Mouse (Mus musculus) kidney, postnatal 36 days (tissue): Measurements from ENCODE around the gene Uri1.
A peak's percentile ranks its signal among the peaks of the same experiment; 100 is the strongest.

ENCODE experiments used
- DNase-seq, 2 experiments: peaks; one replicate each; pipeline ENCODE4 v3.0.0; 2021 to 2022; ENCODE audit warnings: mixed read lengths in 2 of 2

Gene Uri1

DNA sequence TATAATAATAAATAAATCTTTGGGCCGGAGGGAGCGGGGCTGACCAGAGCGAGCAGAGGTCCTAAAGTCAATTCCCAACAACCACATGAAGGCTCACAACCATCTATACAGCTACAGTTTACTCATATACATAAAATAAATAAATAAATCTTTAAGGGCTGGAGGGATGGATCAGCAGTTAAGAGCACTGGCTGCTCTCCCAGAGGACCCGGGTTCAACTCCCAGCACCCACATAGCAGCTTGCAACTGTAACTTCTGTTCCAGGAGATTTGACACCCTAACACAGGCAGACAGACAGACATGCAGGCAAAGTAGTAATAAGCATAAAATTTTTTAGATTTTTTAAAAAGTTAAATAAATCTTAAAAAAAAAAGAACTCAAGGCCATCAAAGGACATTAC lies 10.5 kb downstream of the Uri1 start:
- no peak for DNase-seq

DNA sequence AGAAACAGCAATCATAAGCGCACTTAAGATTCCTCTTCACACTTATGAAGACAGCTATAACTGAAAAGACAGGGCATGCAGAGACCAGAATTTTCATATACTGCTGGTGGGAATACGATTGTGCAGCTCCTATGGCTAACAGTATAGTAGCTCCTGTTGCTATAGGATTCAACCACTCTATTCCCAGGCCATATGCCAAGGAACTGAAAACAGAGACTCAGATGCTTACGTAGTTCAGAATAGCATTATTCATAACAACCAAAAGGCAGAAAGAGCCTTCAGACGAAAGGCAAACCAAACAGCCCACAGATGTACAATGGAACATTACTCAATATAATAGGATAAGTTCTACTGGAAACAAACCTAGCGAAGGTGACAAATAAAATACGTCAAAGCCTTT lies 15.0 kb downstream of the Uri1 start:
- no peak for DNase-seq

DNA sequence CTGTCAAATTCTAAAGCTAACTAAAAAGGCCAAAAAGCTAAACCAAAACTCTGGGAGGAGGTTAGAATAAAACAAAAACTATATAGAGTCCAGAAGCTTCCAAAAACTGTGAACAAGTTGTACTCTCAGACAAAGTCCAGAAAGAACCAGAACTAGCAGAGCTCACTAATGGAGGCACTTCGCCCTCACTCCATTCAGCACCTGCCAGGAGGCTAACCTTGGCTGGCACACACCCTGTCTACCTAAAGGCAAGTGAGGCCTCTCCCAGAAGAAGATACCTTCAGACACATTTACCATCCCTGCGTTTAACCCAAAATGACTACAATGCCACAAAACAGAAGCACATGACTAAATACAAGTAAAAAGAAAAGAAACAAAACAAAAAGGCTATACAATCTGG lies 20.9 kb downstream of the Uri1 start:
- peak; percentile 63 to 66 for DNase-seq

DNA sequence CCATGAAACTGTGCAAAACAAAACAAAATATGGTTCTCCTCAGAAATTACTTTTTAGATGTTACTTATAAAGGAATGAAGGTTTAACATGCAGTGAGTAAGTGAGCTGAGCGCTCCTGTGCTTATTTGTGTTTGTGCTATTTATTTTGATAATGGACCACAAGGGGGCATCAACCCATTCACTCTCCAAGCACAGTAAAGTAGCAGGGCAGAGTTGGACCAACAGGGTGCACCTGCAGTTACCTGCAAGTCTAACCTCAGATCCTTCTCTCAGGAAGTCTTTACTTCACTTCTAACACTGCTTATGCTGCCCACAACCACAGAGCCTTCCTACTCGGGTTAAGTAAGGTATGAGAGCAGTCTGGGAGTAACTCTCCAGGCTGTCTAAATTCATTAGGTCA lies 23.7 kb downstream of the Uri1 start:
- DNase-seq = peak; percentile 20 to 46

DNA sequence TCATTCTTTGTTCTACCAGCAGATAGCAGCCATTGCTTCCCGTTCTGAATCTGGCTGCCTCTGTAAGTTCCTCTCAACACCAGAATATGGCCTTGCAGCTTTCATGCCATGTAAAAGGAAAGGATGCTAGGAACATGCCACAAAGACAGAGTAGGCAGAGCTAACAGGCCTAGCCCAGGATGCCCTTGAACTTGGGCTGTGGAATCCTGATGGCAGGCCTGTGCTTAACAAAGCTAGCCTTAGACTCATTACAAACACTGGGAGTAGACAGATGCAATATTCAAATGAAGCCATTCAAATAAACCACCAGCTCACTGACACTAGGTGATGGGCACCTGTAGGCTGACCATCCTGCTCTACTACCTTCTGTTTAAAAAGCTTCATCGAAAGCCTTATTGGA lies 30.5 kb downstream of the Uri1 start:
- DNase-seq = no peak

DNA sequence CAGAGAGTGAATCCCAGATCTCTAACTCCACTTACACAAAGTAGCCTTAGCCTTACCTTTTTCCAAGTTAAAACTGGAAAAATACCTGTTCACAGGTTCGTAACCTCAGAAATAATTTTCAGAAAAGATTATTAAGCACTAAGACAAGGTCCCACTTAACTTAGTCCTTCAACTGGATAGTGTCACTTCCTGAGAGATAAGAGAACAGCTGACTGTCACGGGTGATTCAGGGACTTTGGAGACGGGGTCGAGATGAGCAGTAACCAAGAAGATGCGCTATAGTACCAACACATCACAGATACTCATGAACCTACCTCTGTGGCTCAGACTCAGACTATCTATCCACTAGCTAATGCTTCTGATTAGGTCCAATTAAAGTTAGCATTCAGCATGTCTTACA lies 38.5 kb downstream of the Uri1 start:
- DNase-seq = no peak

DNA sequence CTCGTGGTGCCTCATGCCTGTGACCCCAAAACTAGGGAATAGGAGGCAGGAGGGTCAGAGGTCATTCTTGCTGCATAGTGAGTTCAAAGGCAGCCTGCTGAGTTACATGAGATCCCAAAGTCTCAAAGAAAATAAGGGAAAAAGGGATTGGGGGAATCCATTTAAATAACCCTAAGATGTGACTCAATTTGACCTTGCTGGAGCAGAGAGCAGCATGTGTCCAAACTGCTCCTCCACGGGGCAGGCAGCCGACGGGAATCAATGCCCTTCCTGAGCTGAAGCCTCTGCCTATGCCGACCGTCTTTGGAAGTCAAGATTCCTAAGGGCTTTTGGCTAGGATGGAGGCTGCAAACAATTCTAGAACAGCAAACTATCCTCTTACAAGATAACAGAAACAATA lies 39.9 kb downstream of the Uri1 start:
- no peak for DNase-seq

DNA sequence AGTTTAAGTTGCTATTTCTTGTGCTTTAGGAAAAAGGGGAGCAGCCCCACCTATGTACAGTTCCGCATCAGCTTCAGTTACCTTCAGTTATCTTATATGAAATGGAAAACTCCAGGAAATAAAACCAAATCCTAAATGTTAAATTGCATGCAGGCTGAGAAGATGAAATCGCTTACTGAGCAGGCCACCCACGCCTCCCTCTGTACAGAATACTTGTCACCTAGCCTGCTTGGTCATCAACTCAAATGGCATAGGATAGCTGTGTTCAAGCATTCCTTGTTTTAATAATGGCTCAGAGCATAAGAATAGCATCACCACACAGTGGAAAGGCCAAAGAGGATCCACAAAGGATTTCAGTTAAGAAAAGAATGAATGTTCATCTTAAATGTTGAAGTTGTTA lies 43.6 kb downstream of the Uri1 start:
- DNase-seq = no peak

DNA sequence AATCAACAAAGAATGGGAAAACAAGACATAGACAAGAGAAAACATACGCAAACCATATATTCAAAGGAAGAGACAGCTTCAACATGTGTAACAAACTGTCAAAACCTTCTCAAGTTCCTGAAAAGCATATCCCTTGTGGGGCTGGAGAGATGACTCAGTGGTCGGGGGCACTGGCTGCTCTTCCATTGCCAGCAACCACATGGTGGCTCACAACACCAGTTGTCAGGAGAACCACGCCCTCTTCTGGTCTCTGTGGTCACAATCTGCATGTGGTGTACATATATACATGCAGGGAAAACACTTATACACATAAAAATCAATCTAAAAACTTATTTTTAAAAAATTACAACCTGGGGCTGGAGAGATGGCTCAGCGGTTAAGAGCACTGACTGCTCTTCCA lies 44.9 kb downstream of the Uri1 start:
- DNase-seq = no peak

DNA sequence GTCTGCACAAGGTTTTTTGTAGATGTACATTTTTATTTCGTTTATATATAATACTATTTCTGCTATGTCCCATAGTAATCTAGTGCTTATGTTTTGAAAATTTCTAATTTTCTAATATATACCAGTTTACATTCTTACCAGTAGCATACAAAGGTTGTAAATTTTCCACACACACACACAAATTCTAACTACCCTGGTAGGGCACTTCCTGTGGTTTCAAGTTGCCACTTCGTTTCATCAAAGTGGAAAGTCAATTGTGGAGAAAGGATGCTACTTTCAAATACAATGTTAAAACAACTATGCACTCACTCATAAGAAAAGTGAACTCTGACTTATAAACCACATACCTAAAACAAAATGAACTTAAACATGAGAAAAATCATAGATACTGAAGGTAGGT lies 45.7 kb downstream of the Uri1 start:
- no peak for DNase-seq

DNA sequence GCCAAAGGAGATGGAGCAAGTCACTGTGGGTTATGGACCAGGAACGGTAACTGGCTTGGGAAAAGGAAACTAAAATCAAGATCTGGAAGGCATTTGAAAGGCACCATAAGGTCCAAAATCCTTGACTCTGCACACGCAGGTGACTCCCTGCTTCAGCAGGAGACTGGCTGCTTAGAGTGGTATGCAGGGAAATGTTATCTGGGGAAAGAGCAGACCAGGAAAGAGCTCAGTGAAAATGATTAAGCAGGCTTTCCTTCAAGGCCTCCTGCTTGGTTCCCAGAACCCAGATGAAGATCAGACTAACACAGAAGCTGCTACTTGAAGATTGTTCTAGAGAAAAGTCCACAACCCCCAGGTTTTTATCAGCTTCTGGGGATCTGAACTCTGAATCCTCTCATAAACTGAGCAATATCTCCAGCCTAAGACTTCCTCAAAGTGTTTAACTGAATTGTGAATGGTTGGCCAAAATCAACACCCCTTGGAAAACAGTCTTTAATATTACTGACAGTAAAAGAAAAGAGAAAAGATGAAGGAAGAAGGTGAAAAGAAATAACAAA lies 50.3 kb downstream of the Uri1 start:
- no peak for DNase-seq

DNA sequence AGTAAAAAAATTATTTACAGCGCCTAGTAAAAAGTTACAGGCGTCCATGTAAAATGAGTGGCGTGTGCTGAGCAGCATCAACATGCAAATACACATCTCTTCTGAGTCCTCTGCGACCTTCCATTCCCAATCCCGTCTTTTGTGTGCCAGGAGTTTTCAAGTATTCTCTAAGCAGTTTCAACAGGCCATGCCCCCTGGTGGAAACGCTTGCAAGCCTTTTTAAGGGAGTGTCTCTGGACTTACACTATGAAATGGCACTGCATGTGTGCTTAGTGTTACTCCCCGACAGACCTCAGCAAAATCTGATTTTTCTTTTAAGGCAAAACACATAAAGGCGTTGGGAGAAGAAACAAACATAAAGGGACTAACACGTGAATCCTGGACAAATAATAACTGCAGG lies 50.8 kb downstream of the Uri1 start:
- DNase-seq = peak in 1 of 2 experiments; percentile 17

DNA sequence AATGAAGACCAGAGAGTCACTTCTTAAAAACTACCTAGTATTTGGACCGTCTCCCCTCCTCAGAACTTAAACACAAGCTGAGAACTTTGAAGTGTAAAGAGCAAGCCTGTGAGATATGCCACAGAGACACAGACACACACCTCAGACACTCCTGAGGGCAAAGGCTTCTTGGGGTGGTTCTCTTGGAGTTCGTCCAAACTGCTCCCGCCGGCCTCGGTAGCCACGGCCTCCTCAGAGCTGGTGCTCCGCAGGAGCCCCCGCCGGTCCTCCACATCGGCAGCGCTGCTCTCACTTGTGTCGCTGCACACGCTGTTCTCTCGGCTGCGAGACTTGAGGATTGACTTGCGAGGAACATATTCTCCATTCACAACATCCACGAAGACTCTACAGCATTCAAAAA lies 61.0 kb downstream of the Uri1 start:
- DNase-seq = peak; percentile 25 to 64

DNA sequence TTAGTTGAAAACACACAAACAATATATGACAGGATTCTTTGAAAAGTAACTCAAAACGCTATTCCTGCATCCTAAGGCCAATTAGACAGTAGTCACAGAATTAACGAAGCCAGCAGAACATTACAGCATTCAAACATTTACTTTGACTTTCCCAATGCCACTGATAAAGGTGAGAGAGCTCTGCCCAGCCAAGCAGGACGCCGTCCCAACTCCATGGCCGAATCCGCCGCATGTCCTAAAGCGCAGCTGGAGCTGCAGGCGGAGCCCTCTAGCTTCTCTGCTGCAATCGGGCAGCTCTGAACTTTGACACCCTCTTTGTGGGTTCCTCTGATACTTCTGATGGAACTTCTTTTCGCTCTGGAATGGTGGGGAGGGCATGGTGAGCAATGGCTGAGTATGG lies 62.1 kb downstream of the Uri1 start:
- peak in 1 of 2 experiments; percentile 18 for DNase-seq

DNA sequence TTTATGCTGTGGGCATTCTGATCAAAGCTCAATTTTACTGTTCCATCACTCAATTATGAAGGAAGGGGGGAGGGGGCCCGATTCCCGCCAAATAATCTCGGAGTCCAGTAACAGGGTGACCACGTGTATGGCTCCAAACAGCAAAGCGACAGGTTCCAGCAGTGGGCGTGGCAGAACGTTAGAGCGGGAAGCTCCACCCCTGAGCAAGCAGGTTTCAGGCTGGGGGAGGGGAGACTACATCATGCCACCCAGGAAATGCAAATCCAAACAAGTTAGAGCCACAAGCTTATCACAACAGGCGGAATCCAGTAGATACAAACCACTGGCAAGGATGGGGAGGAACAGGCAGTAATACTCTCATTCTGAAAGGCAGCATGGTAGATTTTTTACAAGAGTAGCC lies 71.5 kb downstream of the Uri1 start:
- no peak for DNase-seq

DNA sequence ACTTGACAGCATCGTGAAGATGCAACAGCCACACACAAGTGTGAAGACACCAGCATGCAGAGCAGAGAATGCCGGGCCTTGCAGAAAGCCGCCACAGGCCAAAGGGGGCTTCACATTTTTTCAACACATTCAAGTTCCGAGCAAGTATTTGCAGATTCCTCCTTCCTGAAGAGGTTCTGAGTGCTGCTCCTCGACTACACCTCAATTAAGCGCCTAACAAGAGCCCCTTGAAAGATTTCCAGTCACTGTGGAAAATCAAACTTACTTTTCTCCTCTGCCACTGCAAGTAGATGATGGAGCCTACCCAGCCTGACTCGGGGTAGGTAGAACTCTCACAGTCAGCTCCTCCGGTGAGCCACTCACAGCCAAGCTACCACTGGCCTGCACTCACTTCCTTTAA lies 86.9 kb downstream of the Uri1 start:
- no peak for DNase-seq

DNA sequence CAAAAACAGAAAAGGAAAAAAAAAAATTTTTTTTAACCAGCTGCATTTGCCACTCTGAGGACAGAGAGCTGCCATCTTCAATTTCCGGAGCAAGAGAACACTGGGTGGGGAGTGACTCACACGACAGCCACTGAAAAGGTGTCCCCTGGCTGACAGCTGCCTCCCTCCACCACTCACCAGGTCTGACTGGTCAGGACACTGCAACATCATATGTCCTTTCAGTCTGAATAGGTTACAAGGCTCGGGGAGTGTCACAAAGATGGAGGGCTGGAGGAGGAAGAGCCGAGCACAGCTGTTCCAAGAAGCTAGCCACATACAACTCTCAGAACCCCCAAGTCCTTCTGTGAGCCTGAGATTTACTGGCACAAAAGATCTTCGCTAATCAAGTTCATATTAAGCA lies 87.6 kb downstream of the Uri1 start:
- DNase-seq = no peak

DNA sequence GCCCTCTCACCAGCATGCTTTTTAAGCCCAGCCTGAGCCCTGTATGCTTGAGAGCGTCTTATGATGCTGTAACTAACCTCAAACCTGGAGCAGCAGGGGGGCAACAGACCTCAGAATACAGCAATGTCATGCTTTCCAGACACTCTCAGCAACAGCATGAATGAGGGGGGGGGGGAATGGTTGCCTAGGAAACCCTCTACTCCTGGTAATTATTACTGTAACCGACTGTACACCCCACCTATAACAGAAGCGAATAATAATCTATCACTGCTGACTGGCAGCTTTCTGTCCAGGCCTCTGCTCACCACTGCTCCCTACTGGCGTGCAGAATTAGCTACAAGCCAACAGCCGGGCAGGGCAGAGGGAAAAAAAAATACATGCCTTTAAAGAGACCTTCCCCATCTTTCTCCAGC lies 88.6 kb downstream of the Uri1 start:
- DNase-seq = peak; percentile 4 to 65

DNA sequence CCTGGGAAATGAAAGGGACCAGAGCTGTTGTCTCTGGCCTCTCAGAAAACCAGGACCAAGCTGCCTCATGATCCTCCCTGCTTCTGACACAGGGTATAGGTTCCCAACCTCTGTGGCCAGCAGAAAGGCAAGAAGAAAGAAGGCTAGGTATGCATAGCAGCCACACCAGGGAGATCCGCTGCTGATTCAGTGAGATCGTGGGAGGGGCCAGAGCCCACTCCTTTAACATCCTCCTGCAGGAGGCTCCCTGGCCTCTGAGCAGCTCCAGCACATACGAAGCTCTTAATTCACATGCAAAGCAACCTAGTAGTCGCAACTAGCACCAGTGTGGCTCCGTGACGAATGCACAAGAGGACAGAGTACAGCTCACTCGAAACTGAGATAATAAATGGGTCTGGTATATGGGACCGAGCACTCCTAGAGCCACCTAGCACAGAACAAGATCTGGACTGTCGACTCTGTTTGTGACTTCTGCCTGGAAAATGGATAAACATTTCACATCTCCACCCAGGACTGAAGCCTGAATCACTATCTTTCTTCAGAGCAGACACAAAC lies 89.5 kb downstream of the Uri1 start:
- no peak for DNase-seq

DNA sequence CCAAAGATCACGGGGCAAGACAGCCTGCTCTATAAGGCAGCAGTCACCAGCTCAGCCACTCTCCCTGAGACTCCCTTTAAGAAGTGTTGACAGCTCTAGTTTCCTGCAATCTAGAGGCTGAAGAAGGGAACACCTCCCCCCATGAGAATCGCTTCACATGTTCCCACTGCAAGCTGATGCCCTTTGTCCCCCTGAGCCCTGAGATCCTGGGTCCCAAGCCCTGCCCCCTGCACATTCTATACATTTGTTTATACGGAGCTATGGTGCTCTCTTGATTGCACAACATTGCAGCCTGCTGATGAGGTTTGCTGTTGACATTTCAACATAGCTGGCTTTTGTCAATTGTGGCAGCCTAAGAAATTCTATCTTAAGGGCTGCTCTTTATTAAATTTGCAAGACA lies 91.7 kb downstream of the Uri1 start:
- DNase-seq = no peak

DNA sequence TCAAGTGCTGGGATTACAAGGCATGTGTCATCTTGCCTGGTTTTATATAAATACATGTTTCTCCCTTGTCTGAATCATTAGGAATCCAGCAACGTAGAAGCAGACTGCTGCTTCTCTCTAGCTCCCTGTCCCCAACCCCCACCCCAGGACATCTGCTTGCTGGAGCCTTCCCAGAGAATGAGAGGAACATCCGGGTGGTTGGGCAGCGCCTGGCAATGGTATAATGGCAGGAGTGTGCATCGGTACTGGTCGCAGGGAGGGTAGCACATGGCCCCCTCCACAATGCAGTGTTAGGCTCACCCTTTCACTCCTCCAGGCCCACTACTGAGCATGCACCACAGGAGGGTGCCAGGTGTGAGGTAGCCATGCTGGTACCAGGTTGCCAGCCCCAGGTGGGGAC lies 93.6 kb downstream of the Uri1 start:
- DNase-seq = no peak

DNA sequence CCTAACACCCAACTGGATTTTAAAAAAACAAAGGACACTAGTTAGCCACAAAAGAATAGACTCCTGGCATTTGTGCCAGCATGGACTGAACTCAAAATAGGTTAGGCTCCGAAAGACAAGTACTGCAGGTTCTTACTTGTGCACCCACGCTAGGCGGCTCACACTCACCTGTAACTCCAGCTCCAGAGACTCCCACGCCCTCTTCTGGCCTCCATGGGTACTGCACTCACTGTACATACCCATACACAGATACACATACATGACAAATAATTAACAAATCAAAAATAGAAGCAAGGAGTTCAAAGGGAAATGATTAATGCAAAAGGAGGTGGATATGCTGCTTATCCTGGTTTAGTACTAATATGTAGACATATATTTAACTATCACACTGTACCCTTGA lies 100.4 kb downstream of the Uri1 start:
- DNase-seq = no peak

DNA sequence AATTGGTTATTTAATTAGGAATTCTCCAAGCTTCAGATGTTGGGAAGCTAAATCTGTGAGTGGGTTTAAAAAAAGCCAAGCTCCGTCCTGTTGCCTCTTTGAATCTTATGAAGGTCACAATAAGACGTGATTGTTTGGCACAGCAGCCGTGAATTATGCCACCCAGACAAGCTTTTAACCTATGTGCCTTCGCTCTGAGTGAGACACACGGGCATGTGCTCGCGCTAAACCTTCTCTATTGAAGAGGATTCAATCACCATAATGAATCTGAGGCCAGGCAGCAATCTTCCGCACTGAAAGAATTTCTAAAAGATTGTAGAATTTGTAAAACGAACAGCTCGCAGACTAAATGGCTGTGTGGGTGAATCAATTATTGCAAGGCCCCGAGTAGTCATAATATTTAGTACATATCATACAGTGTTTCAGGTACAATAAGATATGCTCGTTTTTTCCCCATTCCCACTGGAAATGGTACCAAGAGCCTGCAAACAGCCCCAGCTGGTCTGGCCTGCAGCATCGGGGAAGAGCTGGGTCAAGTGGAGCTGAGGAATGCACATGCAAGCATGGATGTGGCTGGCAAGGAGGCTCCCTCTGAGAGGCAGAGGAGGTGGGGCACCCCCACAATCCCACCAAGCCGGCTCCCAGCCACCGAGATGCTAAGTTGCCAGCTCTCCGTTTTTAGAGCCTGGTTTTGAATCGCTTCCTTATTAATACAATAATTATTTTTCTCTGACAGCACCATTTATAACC lies 101.5 kb downstream of the Uri1 start:
- DNase-seq = no peak

DNA sequence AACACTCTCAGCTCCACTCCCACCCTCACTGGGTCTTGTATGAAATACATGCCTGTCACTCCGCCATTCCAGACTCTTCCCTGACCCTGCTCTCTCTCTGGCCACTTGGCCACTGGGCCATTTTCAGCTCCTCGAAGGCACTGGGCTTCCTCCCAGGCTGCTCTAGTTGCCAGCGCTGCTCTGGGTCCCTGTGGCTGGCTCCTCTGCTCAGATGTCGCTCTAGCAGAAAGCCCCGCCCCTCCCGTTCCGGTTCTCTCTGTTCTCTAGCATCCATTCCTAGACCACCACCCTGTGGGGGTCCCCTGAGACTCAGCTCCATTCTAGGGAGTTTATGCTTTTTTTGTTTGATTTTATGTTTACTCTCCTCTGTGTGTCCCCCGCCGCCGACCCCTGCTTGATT lies 104.4 kb downstream of the Uri1 start:
- DNase-seq = no peak
